Mouse (Mus musculus) kidney, adult 2 months (tissue): ENCODE data around the gene Gpc6. TPM values are rescaled to one million over a fixed set of nuclear protein-coding genes. Genes with fewer than 3 reads are reported as not detected.
A peak's percentile ranks its signal among the peaks of the same experiment; 100 is the strongest.

Experiments used
- DNase-seq: peaks from one replicate; pipeline ENCODE4 v3.0.0; 2021
- H3K27ac ChIP-seq: fragments of 200-500 bp; 2 replicates; pipeline ENCODE4 v1.5.1; 2012; ENCODE audit warnings: low read depth, low read length, control low read depth, inconsistent platforms; ENCODE audit not compliant: insufficient read depth
- H3K27me3 ChIP-seq: fragments of 200-500 bp; replicated peaks from 2 replicates; pipeline ENCODE4 v1.6.1; 2012; ENCODE audit warnings: mild to moderate bottlenecking, moderate library complexity, low read length, inconsistent platforms; ENCODE audit not compliant: control insufficient read depth, insufficient read depth
- H3K36me3 ChIP-seq: fragments of 200-500 bp; 2 replicates; pipeline ENCODE4 v1.6.1; 2012; ENCODE audit warnings: mild to moderate bottlenecking, moderate library complexity, low read length, inconsistent platforms; ENCODE audit not compliant: control insufficient read depth, insufficient read depth
- H3K4me1 ChIP-seq: fragments of 200-500 bp; 2 replicates; pipeline ENCODE4 v1.6.1; 2011; ENCODE audit warnings: low read length; ENCODE audit not compliant: control insufficient read depth, insufficient read depth
- H3K4me3 ChIP-seq: fragments of 200-500 bp; 2 replicates; pipeline ENCODE4 v1.5.1; 2011; ENCODE audit warnings: mild to moderate bottlenecking, low read depth, low read length, control low read depth; ENCODE audit not compliant: insufficient read depth
- CTCF ChIP-seq: fragments of 200-500 bp; conservative IDR thresholded peaks from 2 replicates; pipeline ENCODE4 v1.5.1; 2011; ENCODE audit warnings: low read depth, mild to moderate bottlenecking, control low read depth, low read length, moderate library complexity, mixed read lengths; ENCODE audit not compliant: insufficient read depth, insufficient read length
- POLR2A ChIP-seq: fragments of 200-500 bp; IDR thresholded peaks from one replicate; pipeline ENCODE4 v1.6.1; 2011; ENCODE audit warnings: low read depth, low read length, control low read depth
- WGBS: fragments of 180-500 bp; shearing (Covaris S2); methylation state at CpG from one replicate; pipeline ENCODE4 v1.1.7; 2018; 5-methylcytosine and 5-hydroxymethylcytosine counted together
- polyA plus RNA-seq: library from polyadenylated mRNA; depleted of rRNA; stranded (reverse); fragments of >200 nt; gene quantifications from 2 replicates; pipeline ENCODE4 v1.2.3, GENCODE M21; 2012

Gene Gpc6
- polyA plus RNA-seq, 1 experiment: 3.4 TPM

DNA sequence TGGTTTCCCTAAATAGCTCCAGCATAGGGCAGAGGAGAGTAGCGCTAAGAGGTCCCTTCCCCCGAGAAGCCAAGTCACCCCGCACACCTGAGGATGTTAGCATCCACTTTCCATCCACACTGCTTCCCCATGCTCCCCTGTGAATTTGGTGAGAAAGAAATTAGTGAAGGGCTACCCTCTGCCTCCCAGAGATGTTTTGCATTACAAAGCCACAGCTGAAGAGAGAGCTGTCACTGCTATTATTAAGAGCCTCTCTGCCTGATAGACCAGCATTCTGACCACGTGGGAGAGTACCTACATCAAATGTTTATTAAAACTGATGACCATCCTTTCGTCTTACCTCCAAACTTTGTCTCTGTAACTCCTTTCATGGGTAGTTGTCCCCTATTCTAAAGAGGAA is 981.2 kb downstream of the Gpc6 start:
- Histone ChIP-seq H3K27ac (no peak overlapping the region), H3K4me1 (no peaks in the 10 kb centered on the region), H3K36me3 (no peaks in the 10 kb centered on the region), H3K27me3 (no peaks in the 10 kb centered on the region), H3K4me3 (no peak overlapping the region)
- no peak for TF ChIP-seq POLR2A
- DNase-seq: no peak
- WGBS: 85% methylated on average over 5 of the region's 5 CpGs

DNA sequence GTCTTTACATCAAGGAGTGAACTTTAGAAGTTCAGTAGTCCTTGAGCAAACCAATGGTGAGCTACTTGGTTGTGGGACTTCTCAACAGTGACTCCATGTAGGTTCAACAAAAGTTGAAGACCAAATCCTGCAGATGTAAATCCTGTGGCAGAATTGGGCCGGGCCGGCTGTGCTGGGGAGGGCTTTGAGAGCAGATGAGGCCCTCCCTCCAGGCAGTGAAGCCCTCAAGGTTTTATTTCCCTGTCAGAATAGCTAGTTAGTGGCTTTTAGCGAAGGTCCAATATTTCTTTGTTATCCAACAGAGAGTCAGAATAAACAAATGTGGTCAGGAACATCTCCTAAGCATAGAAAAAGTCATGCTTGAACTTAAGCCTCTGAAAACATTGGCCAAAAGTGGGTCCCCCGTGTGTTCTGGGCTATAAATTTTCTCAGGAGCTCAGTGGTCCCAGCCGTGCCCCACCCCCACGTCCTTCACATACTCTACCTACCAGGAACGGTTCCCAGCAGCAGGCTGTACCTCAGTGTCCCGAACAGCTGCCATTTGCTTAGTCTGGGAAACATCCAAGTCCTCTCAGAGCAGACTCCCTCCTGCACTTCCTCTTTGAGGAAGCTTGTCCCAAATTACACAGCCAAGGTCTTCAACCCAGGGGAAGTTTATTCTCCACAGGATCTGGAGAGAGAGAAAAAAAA is 983.3 kb downstream of the Gpc6 start:
- Histone ChIP-seq H3K27ac (peak overlapping the region; percentile 22; the same call in 1 of the 2 replicates), H3K4me1 (no peaks in the 10 kb centered on the region), H3K27me3 (no peaks in the 10 kb centered on the region), H3K4me3 (no peak overlapping the region), H3K36me3 (no peaks in the 10 kb centered on the region)
- TF ChIP-seq POLR2A (no peak), CTCF (no peak)
- DNase-seq: peak; percentile 32
- WGBS: 44% methylated on average over 8 of the region's 8 CpGs

DNA sequence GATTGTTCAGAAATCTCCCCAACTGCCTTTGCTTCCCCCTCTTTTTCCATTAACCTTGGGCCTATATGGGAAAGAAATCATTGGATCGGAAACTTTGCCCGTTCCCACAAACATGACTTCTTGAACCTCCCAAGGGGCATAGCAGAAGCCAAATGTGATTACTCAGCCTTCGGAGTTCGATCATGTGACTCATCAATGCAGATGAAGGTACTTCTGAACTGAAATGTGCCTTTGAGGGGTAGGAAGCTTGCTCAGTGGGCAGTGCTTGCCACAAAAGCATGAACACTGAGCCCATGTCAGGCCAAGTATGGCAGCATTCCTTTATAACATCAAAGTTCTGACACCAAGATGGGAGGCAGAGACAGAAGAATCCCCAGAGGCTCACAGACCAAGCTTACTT is 983.9 kb downstream of the Gpc6 start:
- H3K27ac ChIP-seq: no peak overlapping the region
- no peaks in the 10 kb centered on the region for H3K27me3 ChIP-seq
- peak; percentile 20 for DNase-seq
- TF ChIP-seq CTCF (no peak), POLR2A (no peak)
- 47% methylated on average over 4 of the region's 4 CpGs for WGBS
- no peak overlapping the region for H3K4me3 ChIP-seq
- H3K4me1 ChIP-seq: no peaks in the 10 kb centered on the region
- no peaks in the 10 kb centered on the region for H3K36me3 ChIP-seq

DNA sequence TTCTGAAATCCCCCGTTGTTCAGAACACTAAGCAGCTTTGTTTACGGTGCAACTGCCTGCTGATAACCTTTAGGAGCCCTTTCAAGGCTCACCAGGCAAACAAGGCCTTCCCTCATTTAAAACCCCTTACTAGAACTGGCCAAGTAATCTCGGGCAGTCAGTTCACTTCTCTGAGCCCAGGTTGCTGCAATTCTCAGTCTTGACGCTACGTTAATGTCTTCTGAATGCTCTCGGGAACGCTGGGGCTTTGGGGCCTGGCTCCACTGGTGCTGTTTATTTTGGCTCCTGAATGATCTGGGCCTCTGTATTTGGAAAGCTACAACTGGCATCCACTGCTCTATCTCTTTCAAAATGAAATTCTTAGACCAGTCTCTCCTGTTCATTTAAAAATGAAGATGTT is 985.2 kb downstream of the Gpc6 start:
- no peak overlapping the region for H3K4me3 ChIP-seq
- WGBS: 49% methylated on average over 7 of the region's 7 CpGs
- H3K36me3 ChIP-seq: no peaks in the 10 kb centered on the region
- TF ChIP-seq POLR2A (no peak), CTCF (no peak)
- no peaks in the 10 kb centered on the region for H3K4me1 ChIP-seq
- H3K27ac ChIP-seq: no peak overlapping the region
- peak; percentile 31 for DNase-seq
- no peaks in the 10 kb centered on the region for H3K27me3 ChIP-seq

DNA sequence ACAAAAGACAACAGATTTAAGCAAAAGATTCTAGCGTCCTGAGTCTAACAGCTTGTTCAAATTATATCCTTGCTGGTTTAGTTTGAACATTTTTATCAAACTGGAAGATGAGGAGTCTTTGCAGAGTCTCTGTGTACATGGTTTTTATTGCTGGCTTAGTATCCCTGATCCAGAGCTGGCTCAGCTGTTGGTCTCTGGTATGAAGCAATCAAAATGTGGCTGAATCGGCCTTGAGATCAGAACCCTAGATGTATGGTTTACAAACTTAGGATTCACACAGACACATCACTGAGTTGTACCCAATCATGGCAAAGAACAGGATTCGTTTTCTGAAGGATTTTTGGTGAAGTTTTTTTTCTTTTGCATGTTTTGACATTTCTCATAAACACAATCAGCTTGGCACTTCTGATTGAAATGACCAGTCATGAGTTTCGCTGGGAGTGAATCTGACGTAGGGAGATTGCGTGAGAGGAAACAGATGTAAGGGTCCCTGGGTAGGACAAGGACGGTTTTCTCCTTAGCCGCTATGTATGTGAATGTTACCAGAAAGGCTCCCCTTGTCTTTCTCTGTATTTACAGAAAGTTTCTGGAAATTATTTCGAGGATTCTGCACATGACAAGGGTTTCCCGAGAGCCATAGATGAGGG is 987.6 kb downstream of the Gpc6 start:
- 88% methylated on average over 10 of the region's 10 CpGs for WGBS
- H3K4me1 ChIP-seq: no peaks in the 10 kb centered on the region
- no peak overlapping the region for H3K4me3 ChIP-seq
- H3K27ac ChIP-seq: no peak overlapping the region
- no peaks in the 10 kb centered on the region for H3K27me3 ChIP-seq
- TF ChIP-seq POLR2A: no peak
- no peak for TF ChIP-seq CTCF
- no peak for DNase-seq
- H3K36me3 ChIP-seq: no peaks in the 10 kb centered on the region

DNA sequence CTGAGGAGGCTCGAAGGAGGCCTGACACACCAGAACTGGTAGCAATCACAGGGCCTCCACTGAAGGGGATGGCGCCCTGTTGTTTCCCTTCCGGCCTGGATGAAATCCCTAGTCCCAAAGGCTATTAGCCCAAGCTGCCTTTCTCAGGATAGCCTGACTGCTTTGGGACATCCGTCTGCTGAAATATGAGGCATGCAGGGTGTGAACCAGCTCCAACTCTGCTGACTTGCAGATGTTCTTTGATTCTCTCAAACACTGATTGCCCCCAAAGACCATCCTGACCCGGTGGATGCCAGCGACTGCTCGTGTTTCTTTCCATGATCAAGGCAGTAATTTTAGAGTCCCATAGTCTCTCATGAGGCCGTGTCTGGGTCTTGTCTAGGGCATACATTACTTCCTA is 991.5 kb downstream of the Gpc6 start:
- DNase-seq: no peak
- H3K27ac ChIP-seq: no peak overlapping the region
- no peaks in the 10 kb centered on the region for H3K36me3 ChIP-seq
- TF ChIP-seq POLR2A (no peak), CTCF (no peak)
- no peaks in the 10 kb centered on the region for H3K27me3 ChIP-seq
- H3K4me3 ChIP-seq: no peak overlapping the region
- 73% methylated on average over 8 of the region's 8 CpGs for WGBS
- no peaks in the 10 kb centered on the region for H3K4me1 ChIP-seq

DNA sequence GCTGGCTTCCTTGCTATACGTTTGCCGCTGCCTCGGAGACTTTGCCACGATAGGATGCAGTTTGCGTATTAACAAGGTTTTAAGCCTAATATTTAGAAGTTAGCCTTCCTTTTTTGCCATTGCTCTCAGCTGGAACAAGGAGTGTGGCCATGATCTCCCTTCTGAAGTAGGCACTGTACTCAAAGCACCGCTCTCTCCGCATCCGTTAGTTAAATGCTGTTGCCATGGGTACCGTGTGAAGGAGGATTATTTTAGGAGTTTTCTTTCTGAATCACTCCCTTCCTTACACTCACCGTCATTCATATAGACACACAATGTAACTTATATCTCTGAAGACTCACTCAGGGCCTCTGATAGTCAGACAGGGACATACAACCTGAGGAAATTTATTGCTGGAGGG is 993.6 kb downstream of the Gpc6 start:
- Histone ChIP-seq H3K4me1 (no peaks in the 10 kb centered on the region), H3K27ac (no peak overlapping the region), H3K27me3 (no peaks in the 10 kb centered on the region), H3K36me3 (no peaks in the 10 kb centered on the region), H3K4me3 (no peak overlapping the region)
- no peak for TF ChIP-seq POLR2A
- TF ChIP-seq CTCF: no peak
- WGBS: 91% methylated on average over 10 of the region's 10 CpGs
- no peak for DNase-seq
